Mouse (Mus musculus) CD8-positive naive resting alpha-beta T cell, adult 2 months (primary cell): ENCODE data around the gene Ror1.

ENCODE experiments used
- DNase-seq, 2 experiments: peaks; one replicate each; pipeline ENCODE4 v3.0.0; 2022; ENCODE audit warnings: low read depth in 2 of 2, low spot score in 2 of 2

Ror1 gene

GRCm38 (mm10) chr4:100376163-100376562 is 280.6 kb downstream of the Ror1 start:
- DNase-seq, result no peak

- DNase-seq, result no peak
Observed at GRCm38 (mm10) chr4:100377231-100377630, 281.6 kb downstream of the Ror1 start.

GRCm38 (mm10) chr4:100377996-100378395 is 282.4 kb downstream of the Ror1 start:
- DNase-seq, result no peak

DNA sequence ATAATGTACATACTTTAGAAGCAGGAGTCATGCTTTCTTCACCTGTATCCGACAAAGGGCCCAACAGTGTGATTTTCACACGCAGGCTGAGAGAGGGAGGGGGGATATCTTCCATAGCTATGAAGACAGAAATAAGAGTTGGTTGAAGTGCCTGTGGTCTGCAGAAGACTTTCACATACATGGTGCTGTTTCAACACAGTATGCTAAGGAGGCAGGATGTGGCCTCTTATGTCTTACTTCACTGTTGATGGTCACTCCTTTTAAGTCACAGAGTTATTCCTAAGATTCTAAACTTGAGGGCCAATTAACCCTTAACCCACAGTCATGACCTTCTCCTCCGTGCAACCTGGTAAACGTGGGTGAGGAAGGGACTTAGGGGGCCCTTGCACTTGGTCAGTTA is 286.2 kb downstream of the Ror1 start:
- DNase-seq, result no peak

DNA sequence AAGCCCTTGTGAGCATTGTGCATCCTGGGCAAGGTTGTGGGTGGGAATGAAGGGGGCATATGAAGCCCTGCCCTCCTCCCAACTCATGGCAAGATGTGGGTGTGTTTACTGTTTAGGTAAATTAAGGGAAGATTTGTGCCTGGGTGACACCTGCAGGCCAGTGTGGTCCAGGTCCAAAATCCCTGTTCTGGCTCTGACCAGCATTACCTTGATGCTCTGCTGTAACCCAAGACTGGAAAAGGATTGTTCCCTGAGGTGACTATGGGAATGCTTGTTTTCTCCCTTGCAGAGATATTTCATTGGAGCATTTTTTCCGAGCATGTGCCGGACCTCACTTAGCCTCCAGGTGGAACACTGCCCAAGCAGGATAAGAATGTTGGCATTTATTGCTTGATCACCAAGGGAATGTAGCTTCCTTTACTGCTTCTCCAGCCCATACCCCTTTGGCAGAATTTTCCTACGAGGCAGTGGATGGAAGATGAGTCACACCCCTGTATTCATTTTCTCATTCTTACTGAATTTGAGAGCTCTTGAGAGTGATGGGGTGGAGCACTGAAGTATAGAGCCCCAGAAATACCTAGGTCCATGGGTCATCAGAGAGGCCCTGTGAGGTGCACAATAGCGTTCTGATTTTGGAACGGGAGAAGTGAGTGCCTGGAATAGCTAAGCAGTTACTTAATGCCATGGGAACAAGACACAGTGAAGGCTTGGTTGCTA is 290.8 kb downstream of the Ror1 start:
- no peak for DNase-seq

DNA sequence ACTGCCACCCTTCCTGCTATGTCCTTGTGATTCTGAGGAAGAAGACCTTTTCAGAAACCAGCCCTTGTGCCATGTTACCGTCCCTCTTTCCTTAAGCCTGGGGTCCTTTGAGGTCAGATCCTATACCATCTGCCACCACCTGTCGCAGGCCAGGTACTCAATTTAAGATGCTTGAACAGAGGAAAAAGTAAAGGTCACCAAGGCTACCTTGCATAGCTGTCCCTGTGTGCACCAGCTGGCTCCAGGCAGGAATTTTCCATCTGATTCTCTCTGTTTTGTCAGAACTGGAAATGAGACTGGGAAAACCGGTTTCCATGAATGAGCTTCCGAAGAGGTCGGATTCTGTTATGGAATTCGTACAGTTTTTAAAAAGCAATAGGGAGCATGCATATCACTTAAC is 294.8 kb downstream of the Ror1 start:
- no peak for DNase-seq

GRCm38 (mm10) chr4:100391021-100391420 is 295.4 kb downstream of the Ror1 start:
- DNase-seq, result no peak

GRCm38 (mm10) chr4:100393374-100394061 is 297.9 kb downstream of the Ror1 start:
- no peak for DNase-seq

DNA sequence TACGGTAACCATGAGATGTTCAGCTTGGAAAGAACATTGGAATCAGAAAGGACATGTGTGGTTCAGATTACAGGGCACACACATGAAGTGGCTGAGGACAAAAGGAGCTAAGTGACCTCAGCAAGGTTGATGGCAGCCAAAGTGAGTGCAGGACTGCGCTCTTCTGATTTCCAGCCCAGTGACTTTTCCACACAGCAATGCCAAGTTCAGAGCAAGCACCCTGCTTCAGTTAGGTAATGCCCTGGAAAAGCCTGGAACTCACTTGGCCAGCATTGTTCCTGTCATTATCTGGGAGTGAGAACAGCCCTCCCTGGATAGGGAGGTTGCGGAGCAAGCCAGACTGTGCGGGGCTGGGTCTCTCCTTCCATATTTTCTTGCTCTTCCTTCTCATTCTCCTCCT is 299.8 kb downstream of the Ror1 start:
- DNase-seq, result no peak

DNA sequence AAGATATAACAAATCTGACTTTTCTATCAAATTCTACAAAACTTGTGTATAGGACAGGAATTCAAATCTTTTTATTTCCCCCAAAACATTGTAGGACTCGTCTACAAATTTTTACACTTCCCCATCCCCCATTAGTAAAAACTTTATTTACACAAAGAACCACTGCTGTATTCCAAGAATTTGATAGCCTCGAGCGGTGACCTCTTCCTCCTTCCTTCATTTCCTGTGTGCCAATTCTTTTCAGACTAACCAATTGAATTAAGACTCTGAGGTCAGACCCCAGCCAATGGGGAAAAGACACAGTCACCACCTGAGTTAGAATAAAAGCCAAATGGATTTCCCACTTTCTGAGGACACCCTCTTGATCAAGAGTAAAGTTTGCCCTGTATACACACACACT is 302.5 kb downstream of the Ror1 start:
- no peak for DNase-seq

DNA sequence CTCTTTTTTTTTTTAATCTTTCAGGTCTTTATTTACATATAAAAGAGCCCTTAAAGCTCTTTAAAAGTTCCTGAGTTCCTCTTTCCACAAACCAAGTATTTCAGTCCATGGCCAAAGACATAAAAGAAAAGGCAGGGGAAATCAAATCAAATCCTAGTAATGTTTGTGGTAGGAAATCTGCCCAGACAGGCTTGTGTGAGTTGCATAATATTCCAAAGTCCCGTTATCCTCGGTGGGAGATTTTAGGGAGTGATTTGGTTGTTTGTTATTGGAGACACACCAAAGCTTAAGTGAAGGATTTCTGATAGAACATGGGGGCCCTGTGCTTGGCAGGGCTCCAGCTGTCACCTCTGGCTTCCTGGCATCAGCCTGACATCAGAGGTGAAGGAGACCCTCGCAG is 305.5 kb downstream of the Ror1 start:
- no peak for DNase-seq

- DNase-seq, result no peak
Observed at GRCm38 (mm10) chr4:100401581-100402470, 306.2 kb downstream of the Ror1 start.

DNA sequence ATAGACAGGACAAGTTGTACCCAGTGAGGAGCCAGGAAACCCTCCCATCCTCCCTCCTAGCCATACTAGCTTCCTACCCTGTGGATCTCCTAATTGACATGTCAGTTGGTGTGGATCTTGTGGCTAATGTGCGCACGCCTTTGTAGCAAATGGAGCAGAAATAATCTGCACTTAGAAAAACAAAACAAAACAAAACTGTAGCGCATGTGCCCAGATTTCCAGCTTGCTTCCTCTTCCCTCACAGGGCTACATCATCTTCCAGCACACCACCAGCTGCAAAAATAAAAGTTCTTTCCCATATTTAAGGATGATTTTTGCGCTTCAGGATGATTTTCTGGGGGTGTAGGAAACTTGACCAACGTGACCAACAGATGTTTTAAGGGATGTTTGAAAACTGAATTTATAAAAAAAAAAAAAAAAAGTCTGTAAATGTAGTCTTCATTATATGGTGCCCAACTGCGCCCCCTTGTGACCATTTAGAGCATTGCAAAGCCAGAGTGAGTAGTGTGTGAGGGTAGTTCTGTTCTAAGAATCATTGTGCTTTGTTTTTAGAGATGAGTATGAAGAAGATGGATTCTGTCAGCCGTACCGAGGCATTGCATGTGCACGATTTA is 311.8 kb downstream of the Ror1 start:
- DNase-seq, result peak in 1 of 2 experiments; percentile 10

- no peak for DNase-seq
Observed at GRCm38 (mm10) chr4:100409521-100409920, 313.9 kb downstream of the Ror1 start.

- DNase-seq, result no peak
Observed at GRCm38 (mm10) chr4:100411841-100412539, 316.4 kb downstream of the Ror1 start.

DNA sequence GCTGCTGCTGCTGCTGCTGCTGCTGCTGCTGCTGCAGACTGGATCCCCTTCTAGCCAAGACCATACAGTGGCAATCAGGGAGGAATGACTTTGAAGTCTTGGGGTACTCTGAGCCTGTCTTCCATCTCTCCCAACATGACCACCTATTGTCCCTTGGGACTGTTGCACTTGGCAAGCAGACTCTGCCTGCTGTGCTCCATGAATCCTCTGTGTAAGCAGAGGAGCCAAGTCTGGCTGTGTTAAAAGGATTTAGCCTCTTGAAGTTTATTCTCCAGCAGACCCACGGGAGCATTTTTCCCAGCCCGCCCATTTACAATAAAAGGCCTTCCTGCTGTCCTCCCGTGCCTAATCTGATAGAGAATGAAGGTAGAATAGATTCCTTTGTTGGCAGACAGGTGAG is 327.2 kb downstream of the Ror1 start:
- DNase-seq, result no peak

GRCm38 (mm10) chr4:100426101-100426500 is 330.5 kb downstream of the Ror1 start:
- no peak for DNase-seq

DNA sequence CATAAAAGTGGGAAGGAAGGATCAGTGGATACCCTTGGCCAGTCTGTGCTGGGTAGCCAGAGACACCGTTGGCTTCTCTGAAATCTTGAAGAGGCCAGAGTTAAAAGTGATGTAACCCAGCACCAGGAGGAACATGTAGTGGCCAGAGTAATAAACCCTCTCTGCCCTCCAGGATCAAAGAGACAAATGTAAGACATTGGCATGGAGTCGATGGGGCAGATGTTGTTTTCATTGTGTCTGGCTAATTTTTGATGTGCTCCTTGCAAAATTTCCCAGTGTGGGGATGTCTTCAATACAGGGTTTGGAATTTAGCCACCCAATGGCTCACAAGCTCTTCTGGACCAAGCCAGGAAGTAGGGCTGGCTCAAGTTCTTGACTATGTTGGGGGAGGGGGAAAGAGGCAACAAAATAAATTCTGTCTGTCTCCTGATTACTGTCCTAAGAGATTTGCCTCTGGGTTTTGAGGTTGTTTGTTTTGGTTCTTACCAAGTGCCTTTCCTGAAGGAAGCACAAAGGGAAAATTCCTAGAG is 333.8 kb downstream of the Ror1 start:
- no peak for DNase-seq

GRCm38 (mm10) chr4:100435281-100436168 is 339.9 kb downstream of the Ror1 start:
- DNase-seq, result no peak

- no peak for DNase-seq
Observed at GRCm38 (mm10) chr4:100436169-100436547, 340.6 kb downstream of the Ror1 start.
